Mouse (Mus musculus): ENCODE measurements around the gene Tmco4. TPM values are rescaled to one million over a fixed set of nuclear protein-coding genes. Genes with fewer than 3 reads are reported as not detected.
A peak's percentile ranks its signal among the peaks of the same experiment; 100 is the strongest.

Tmco4 gene
- 20.7 and 21.5 TPM in 2 replicates for polyA plus RNA-seq (2012; rRNA removed)

GRCm38 (mm10) chr4:138972827-138973718 is at the start of gene Tmco4:
Tmco4 (plus strand) TSS chr4:138972888.
- no peak for DNase-seq (ENCODE audit: low read depth)

- no peak for DNase-seq (ENCODE audit: low read depth)
Observed at GRCm38 (mm10) chr4:138925561-138925960, 47.1 kb upstream of the Tmco4 start.

GRCm38 (mm10) chr4:138933862-138934261 is 38.8 kb upstream of the Tmco4 start:
- DNase-seq (ENCODE audit: low read depth) = no peak

GRCm38 (mm10) chr4:138934456-138935145 is 38.1 kb upstream of the Tmco4 start:
- DNase-seq (ENCODE audit: low read depth) = no peak

GRCm38 (mm10) chr4:138938495-138939269 is 34.0 kb upstream of the Tmco4 start:
- DNase-seq (ENCODE audit: low read depth) = no peak

GRCm38 (mm10) chr4:138939481-138939880 is 33.2 kb upstream of the Tmco4 start:
- DNase-seq (ENCODE audit: low read depth) = no peak

- no peak for DNase-seq (ENCODE audit: low read depth)
Observed at GRCm38 (mm10) chr4:138941401-138941800, 31.3 kb upstream of the Tmco4 start.

GRCm38 (mm10) chr4:138941966-138942365 is 30.7 kb upstream of the Tmco4 start:
- no peak for DNase-seq (ENCODE audit: low read depth)

GRCm38 (mm10) chr4:138943730-138944129 is 29.0 kb upstream of the Tmco4 start:
- DNase-seq (ENCODE audit: low read depth) = no peak

GRCm38 (mm10) chr4:138948257-138948656 is 24.4 kb upstream of the Tmco4 start:
- DNase-seq (ENCODE audit: low read depth) = no peak

- DNase-seq (ENCODE audit: low read depth) = no peak
Observed at GRCm38 (mm10) chr4:138958612-138959011, 14.1 kb upstream of the Tmco4 start.

- peak; percentile 66 for DNase-seq (ENCODE audit: low read depth)
Observed at GRCm38 (mm10) chr4:138959120-138959519, 13.6 kb upstream of the Tmco4 start.

- no peak for DNase-seq (ENCODE audit: low read depth)
Observed at GRCm38 (mm10) chr4:138959926-138960325, 12.8 kb upstream of the Tmco4 start.

GRCm38 (mm10) chr4:138962719-138963118 is 10.0 kb upstream of the Tmco4 start:
- DNase-seq (ENCODE audit: low read depth) = no peak

- no peak for DNase-seq (ENCODE audit: low read depth)
Observed at GRCm38 (mm10) chr4:138965871-138966270, 6.8 kb upstream of the Tmco4 start.

GRCm38 (mm10) chr4:138966866-138967265 is 5.8 kb upstream of the Tmco4 start, which contains the start of gene Rnf186:
Rnf186 (plus strand) TSS chr4:138967112.
- DNase-seq (ENCODE audit: low read depth) = no peak

- no peak for DNase-seq (ENCODE audit: low read depth)
Observed at GRCm38 (mm10) chr4:138967485-138967884, 5.2 kb upstream of the Tmco4 start.

GRCm38 (mm10) chr4:138968772-138969556 is 3.7 kb upstream of the Tmco4 start:
- no peak for DNase-seq (ENCODE audit: low read depth)

GRCm38 (mm10) chr4:138969736-138970135 is 3.0 kb upstream of the Tmco4 start:
- DNase-seq (ENCODE audit: low read depth) = no peak

GRCm38 (mm10) chr4:138971371-138971770 is 1.3 kb upstream of the Tmco4 start:
- DNase-seq (ENCODE audit: low read depth) = no peak

- peak; percentile 74 for DNase-seq (ENCODE audit: low read depth)
Observed at GRCm38 (mm10) chr4:138972139-138972826, 405 bp upstream of the Tmco4 start.

All from gonadal fat pad, adult 2 months (tissue).